Mouse (Mus musculus) thymus, adult 2 months (tissue): ENCODE data around the gene Dip2a.

Experiments used
- CTCF ChIP-seq: fragments of 200-500 bp; IDR thresholded peaks from 2 replicates; pipeline ENCODE4 v1.5.1; 2012; ENCODE audit warnings: mild to moderate bottlenecking, control low read depth, low read length, moderate library complexity, borderline replicate concordance; ENCODE audit not compliant: control insufficient read depth, poor library complexity, insufficient read depth; ENCODE audit errors: extremely low read depth
- POLR2A ChIP-seq: fragments of 200-500 bp; IDR thresholded peaks from 2 replicates; pipeline ENCODE4 v1.6.1; 2012; ENCODE audit warnings: mild to moderate bottlenecking, low read length, control low read depth, moderate library complexity; ENCODE audit not compliant: control insufficient read depth, poor library complexity, insufficient read depth; ENCODE audit errors: extremely low read depth

DNA sequence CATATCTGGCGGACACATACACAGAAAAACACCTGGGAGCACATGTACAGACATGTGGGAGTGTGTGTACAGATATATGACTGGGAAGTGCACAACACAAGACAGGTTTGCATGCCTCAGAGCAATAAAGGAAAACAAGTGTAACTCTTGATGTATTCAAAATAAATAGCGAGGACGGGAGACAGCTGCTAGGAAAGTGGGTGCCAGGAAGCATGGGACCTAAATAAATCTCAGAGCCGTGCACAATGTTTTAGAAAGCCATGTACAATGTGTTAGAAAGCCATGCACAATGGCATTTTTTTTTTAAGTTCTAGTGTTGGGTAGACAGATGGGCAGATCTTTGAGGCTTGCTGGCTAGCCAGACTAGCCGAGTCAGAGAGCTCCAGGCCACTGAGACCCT lies 56.0 kb downstream of the Dip2a start:
- TF ChIP-seq CTCF (no peak), POLR2A (no peak)
